Mouse (Mus musculus): ENCODE measurements at regions not wholly inside any gene's neighbourhood (a gene's known extent, or its start where the extent isn't known, plus 50 kb on each side); places are given as distances from the start of the nearest gene placed in this dataset.

DNA sequence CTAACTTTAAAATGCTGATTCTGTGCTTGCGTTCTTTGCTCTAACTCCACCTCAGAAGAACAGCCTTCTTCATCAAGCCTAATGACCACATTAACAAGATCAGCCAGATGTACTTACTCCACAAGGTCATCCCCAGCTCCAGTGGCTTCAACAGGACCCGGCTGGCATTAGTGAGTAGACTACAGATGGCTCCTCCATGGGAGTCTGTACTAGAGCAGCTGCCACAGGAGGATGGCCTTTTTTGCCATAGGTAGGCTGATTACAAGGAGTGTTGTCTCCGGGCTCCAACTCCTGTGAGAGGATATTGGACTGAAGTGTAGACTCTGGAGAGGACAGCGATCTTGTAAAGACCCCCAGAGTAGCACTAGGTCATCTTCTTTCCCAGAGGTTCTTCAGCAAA, 729.7 kb downstream of the Galc start:
- no peak for DNase-seq (ENCODE audit: low spot score in 2 of 2)

DNA sequence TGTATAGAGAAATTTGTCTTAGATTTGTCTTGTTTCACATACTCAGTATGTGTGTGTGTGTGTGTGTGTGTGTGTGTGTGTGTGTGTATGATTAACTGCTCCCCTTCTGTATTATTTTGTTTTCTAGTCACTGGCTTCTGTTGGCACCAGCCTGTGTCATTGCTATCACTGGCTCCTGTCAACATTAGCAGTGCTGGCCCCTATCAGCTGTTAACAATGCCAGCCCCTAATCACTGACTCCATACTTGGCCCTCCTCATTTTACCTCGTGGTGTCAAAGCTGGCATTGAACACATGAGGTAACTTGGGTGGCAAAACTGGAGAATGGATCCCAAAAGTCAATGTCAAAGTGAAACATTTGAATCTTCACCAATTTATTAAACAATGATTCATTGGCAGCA, 733.3 kb downstream of the Galc start:
- DNase-seq (ENCODE audit: low spot score in 2 of 2) = no peak

DNA sequence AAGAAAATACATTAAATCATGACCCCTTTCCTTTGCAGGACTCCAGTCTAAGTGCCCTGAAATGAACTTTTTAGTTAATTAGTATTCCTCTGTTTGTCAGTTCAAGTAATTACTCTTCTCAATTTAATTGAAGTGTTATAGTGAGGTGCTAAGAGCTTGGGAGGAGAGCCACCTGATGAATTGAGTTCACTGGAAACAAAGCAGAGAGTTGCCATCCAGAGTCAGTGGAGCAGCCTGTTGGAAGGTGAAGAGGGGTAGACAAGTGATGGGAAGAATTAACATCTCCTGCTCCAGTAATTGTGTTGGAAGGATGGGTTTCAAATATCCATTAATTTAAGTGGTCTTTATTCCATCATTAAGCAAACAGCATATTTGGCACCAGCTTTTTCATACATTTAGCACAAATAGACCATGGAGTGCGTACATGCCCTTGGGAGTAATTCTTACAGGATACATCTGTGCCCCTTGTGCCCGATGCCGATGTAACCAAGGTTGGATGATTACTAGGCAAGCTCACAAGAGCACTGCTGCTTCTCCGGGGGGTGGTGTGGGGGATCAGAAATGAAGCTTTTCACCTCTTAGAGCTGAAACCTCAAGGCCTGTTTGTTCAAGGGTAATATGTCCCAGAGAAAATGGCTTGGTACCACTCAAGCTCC, 739.3 kb downstream of the Galc start:
- no peak for DNase-seq (ENCODE audit: low spot score in 2 of 2)

DNA sequence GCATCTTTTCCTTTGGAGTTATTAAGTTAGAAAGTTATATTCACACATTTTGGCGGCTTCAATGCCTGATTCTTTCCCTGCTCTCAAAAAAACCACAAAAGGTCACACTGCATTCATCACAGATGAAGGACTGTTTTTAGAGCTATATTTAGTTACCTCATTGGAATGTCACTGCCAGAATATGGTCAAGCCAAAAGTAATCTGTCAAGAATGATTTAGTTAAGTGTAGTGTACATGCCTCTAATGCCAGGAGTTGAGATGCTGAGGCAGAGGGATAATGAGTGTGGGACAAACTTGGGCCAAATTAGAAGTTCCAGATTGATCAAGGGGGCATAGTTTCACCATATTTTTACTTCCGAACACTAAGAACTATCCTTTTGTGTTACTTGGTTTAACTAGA, 741.7 kb downstream of the Galc start:
- no peak for DNase-seq (ENCODE audit: low spot score in 2 of 2)

DNA sequence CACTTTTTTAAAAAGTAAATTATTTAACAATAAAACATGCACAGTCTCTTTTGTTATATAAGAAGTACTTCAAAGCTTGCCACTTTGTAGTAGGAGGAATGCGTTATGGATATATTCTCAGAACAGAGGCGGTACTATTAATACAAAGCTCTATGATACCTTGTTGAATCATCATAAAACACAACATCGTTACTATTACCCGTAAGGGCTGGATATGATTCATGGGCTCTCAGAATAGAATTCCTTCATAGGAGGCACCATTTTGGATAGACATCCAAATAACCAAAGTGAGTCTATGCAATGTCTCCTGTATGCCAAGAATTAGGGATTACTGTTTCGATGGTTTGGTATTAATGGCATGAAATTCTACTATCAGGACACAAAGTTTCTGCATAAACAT, 743.5 kb downstream of the Galc start:
- no peak for DNase-seq (ENCODE audit: low spot score in 2 of 2)

DNA sequence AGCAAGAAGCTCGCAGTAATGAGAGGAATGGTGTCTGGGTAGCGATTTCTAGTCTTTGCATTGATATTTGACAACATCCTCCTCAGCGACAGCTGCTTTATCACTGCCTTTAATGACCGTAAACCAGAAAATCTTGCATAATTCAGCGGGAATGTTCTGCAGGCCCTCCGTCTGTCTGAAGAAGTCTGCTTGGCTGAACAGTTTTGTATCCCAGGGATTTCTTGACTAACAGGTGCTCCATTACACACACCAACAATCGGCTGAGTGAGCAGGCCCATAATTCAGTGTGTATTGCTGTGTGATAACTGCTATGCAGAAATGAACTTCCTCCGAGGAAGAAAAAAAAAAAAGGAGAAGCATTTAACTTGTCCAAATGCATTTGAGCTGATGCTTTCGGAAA, 747.4 kb downstream of the Galc start:
- DNase-seq (ENCODE audit: low spot score in 2 of 2) = no peak

DNA sequence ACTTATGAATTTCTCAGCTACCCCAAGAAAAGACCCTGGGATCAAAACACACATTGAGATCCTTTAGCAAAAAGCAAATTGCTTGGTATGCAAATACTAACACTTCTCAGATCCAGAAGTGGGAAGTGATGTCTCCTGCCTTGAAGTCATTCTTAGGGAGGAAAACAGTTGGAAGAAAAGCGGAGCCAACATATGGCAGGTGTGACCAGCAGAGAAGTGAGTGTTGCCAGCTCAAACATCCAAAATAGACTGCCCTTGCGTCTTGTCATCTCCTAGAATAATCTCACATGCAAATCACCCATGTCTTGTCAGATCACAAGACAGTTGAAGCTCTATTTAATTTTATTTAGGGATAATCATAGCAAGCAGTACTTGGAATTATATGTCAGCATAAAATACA, 757.8 kb downstream of the Galc start:
- peak; percentile 36 to 66 for DNase-seq (ENCODE audit: low spot score in 2 of 2)

DNA sequence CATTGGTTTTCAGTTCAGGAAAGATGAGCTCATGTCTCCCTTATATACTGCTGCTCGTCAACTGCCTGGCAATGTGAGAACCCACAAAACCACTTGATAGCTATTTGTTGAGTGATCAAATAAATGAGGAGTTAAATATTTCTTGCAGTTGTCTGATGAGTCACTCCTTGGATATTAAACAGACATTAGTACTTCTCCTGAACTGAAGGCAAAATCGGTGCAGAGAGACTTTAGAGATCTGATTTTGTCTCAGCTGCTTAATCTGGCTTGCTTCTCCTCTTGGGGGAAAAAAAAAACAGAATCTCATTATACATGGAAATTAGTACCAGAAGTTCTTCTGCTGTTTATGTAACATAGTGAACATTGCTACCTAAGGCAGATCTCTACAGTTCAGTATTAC, 775.7 kb downstream of the Galc start:
- DNase-seq (ENCODE audit: low spot score in 2 of 2) = no peak

DNA sequence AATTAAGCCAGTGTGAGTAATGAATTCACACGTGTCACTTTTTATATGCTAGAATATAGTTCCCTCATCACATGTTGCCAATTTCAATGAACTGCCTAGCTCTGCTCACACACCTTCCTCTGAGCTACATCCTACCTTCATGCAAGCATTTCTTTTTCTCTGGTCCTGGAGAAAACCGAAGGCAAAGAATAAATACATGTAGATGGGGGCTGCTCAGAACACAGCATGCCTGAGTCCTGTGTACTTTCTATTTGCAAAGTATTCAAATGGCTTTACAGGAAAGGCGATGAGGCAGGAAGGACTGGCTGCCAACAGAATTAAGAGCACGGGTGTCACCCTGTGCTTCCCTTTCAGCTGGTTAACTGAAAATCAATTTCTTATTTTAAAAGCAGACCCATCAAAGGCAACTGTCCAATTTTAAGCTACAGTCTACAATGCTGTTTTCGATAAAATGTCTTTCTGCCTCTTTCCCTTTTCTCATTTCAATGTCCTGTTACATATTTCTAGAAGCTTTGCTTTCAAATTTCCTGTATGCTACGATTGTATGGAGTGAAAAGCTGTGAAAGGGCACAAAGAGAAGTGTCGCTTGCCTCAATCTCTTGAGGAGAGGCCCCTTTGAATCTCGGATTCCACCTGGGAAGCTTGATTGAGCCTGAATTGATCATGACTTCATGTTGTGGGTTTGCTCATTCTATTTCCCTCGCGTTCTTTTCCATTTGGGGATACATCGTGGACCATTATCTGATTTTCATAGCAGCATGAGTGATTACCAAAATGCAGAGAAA, 782.6 kb downstream of the Galc start:
- no peak for DNase-seq (ENCODE audit: low spot score in 2 of 2)

DNA sequence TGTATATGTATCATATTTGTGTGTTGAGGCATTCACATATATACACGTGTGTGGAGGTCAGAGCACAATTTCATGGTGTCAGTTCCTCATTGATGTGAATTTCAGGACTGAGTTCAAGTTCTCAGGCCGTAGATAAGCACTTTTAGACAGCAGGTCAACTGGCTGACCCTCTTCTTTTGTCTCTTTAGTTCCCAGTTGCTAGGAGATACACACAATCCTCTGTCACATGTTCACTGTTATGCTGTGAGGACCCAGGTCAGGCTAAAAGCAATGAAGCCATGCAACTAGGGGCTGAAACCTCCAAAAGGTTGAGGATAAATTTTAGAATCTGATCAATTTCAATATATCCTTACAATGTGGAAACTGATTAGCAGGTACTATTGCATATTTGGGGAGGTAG, 783.5 kb downstream of the Galc start:
- no peak for DNase-seq (ENCODE audit: low spot score in 2 of 2)

DNA sequence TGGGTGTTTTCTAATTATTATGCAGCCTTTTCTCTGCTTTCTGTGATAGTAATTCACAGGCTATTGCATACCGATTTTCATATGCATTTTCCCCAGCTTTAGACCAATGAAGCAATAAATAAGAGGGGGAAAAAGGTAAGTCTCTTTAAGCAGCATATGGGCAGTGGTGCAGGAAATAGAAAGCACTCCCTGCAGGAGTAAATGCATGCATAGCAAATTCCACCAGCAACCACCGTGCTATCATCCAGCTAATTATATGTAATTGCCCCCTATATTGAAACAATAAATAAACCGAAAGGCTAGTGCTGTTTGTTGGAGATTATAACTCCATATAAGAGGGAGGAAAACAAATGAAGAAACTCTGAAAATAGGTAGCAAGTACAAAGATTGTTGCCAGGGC, 790.1 kb downstream of the Galc start:
- no peak for DNase-seq (ENCODE audit: low spot score in 2 of 2)

DNA sequence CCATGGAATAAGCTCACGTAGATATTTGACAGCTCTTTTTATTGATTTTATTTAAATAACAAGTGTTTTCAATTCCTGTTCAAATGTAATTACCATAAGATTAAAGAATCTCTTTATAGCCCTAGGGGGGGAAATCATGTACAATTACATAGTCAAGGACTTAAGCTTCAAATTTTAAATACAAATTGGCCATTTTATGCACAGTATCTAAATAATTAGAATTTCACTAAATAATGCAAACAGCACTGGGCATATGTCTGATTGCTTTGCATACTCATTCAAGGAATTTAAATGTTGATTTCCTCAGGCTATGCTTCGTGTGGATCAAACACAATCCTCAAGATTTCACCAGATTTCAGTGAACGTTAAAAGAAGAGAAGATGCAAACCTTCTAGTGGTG, 823.1 kb downstream of the Galc start:
- DNase-seq (ENCODE audit: low spot score in 2 of 2) = no peak

DNA sequence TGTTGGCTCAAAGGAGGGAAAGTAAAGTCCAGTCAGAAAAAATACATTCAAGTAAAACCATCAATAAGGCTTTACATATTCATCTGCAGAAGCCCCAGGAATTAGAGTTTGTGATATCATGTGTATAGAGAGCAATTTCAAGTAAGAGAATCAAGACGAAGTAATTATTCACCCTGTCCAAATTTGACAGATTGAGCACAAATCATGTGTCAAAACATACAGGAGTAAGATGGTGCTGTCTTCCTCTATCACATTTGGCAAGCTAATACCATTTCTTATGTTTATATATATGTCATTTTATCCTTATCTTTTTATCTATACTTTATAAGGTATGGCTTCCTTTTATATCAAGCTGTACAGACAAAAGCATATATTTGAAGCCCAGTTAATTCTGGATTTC, 825.2 kb downstream of the Galc start:
- no peak for DNase-seq (ENCODE audit: low spot score in 2 of 2)

DNA sequence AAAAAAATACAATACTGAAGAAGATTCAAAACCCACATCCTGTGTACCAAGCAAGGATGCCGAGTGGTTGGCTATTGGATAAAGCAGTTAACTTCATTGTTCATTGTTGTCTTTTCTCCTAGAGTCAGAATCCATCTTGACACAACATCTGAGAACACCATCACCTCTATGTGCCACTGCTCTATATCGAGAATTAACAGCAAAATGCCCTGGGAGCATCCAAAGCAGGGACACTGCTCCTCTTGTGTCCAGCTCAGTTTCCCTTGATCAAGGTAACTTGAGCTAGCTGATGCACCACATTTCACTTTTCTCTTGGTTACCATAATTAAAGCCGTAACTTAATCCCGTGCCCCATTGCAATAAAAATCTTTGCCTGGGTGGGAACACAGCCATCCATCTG, 826.6 kb downstream of the Galc start:
- no peak for DNase-seq (ENCODE audit: low spot score in 2 of 2)

DNA sequence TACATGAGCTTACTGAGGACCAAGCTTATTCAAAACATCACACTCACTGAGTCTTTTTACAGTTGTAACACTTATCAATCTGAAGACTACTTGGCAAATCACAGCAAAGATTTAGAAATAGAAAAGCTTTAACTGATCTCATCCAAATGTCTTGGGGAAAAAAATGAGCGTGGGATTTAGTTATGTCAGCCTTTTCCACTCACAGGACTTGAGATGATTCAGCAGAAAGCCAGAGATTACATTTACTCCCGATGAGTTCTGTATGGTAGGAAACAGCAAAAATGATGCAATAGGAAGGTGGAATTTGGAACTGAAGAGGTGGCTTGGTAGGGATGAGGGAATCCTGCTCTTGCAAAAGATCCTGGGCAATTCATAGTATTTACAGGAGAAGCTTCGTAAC, 831.0 kb downstream of the Galc start:
- peak in 1 of 2 experiments; percentile 6 for DNase-seq (ENCODE audit: low spot score in 2 of 2)

DNA sequence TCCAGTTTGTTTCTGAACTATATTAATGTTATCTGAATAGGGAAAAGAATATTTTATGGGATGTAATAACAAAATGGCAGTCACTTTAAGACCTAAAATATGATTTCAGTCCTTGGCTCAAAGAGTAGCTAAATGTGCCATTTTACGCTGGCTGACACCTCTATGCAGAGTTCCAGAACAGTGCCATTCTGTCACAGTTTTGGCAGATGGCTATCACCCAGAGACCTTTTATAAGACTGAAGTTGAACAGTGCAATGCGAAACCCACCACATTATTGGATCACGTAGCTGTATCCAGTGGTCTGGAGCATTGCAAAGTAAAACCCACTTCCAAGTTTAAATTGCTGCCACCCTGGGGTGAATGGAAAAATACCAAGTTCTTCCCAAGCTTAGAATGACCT, 834.5 kb downstream of the Galc start:
- DNase-seq (ENCODE audit: low spot score in 2 of 2) = no peak

DNA sequence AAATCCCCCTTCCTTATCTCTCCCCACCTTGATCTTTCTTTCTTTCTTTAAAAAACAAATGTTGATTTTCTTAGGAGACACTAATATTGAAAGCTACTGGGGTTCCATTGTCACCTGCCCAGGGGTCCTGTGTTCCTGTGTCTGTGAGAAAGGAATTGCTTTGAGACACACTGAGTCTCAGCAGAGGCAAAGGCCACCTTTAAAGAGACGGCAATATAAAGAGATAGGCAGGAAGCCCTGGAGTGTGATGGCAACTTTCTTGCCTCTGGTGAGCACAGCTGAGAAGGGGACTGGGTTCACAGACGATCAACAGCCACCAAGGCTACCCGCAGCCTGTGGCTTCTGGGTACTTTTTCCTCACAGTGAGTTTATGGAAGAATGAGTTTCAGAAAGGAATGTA, 855.8 kb downstream of the Galc start:
- no peak for DNase-seq (ENCODE audit: low spot score in 2 of 2)

DNA sequence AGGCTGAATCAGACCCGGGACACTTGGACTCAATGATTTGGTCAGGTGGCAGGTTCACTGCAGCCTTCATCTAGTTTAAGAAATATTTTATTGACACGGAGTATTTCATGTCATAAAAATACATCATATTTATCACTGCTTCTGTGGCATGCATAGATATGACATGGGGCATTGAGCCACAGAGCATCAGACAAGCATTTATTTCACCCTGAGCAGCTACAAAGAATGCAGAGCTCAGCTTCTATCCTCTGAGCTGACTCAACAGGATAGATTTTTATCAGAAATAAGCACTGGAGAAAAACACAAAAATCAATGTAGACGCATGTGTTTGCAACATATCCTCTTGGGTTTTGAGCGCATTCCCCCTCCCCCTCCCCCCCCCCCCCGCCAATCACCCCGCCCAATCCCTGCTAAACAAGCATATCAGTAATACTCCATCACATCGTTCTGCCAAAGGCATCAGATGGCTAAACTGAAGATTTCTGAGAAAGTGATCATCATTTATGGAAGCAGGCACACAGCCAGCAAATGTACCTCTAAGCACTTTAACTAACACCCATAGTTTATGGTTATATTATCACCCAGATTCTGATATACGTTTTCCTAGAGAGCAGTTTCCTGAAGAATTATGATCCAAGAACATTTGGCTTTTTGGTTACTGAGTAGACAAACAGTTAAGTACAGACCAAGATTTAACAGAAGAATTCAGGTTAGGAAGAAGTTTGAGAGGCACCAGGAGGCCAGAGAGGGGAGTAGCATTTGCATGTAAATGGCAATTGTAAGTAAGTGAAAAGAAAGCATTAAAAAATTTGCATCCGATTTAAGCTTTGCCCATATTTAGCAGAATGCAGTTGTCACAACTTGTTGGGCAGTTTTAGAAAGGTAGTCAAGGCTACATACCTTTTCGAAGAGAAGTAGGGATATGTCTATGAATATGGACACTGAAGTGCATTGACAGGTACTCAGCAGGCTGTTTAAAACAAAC, 856.6 kb downstream of the Galc start:
- no peak for DNase-seq (ENCODE audit: low spot score in 2 of 2)

DNA sequence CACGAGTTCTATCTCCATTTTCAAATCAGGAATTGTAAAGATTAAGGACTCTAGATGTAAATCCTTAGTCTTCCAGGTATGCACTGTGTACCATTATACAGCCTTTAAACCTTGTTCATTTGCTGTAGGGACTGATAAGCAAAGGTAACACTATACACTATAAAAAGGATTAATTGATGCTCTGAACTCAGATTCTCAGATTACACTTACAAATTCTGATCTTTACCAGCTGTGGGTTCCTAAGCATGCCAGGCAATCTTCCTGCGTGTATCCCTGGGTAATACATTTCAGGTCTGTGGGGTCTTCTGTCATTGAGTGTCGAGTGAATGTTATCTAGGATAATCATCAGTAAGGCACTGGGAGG, 860.7 kb downstream of the Galc start:
- no peak for DNase-seq (ENCODE audit: low spot score in 2 of 2)

DNA sequence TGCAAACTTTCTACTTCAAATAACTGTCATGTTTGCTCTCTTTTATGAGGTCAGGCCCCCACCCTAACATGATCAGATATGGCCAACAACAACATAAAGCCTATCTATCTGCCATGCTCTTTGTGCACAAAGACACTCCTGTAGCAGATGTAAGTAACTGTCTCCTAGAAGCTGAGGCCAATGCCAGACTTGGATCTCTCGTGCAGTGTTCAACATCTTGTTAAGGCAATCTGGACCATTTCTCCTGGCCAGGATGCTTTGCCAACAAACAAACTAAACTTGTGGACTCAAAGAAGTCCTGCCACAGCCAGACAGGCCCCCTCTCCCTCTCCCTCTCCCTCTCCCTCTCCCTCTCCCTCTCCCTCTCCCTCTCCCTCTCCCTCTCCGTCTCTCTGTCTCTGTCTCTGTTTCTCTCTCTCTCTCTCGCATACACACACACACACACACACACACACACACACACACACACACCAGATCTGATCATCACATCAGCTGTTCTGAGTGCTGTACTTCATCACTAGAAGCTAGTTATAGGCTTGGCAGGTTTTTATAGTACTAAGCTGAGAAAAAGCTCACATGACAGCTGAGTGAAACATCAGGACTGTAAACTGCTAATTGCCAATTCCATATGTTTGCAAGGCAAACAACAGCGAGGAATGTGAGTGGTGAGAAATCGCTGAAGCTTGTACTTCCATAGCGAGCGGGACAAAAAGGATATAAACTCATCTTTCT, 861.2 kb downstream of the Galc start:
- no peak for DNase-seq (ENCODE audit: low spot score in 2 of 2)

DNA sequence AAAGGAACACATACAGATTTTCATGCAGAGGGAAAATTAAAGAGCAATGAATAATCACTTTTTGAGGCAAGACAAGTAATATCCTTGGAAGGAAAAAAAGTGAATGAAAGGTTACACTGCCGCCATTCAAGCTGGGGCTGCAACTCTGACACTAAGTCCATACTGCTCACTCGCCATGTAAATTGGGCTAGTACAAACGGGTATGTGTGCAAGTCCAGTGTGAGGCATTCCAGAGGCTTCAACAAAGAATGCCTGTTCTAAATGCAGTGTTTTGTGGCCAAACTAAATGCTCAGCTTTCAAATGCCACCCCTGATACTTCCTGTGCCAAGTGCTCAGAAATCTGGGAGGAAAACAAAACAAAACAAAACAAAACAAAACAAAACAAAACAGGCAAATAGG, 897.5 kb downstream of the Galc start:
- no peak for DNase-seq (ENCODE audit: low spot score in 2 of 2)

Measured in left cerebral cortex, adult 18-20 months (tissue).